Mouse (Mus musculus): Measurements from ENCODE around the gene Klc3.

Klc3 gene

DNA sequence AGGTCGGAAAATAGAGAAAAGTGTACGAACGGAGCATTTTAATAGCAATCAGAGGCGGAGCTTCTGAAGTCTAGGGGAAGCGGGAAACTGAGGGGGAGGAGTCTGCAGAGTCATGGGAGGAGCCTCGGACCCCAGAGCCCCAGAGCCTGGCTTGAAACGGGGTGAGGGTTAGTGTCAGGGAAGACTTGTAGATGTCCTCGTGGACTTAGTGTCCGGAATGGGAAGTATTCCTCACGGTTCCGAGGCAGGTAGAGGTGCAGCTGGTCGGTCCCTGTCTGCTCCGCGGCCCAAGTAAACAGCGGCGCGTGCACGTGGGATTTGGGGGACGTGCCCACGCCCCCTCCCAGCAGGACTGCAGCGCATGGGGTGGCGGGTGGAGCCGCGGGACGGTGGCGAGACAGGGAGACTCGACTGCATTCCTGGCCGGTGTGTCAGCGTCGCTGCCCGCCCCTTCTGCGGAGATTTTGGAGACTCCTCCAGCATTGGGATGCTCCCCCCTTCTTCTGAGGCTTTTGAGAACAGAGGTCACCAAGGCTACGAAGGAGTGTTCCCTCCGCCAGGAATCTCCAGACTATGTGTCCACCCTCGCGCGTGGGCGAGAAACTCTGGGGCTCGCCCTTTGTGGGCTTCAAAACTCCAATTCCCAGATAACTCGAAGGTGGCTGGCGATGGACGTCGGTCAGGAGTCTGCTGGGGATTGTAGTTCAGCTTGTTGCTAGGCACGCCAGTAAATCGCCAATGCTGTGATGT, 43.8 kb downstream of the Klc3 start:
- DNase-seq (ENCODE audit: low read depth, low spot score), result peak; percentile 96

GRCm38 (mm10) chr7:19359299-19359891, 44.5 kb downstream of the Klc3 start, which contains the start of the genes Cd3eap and Ppp1r13l:
TSS of gene Cd3eap (minus strand) at chr7:19359483.
TSS of gene Ppp1r13l (plus strand) at chr7:19359749.
- peak; percentile 97 for DNase-seq (ENCODE audit: low read depth, low spot score)

GRCm38 (mm10) chr7:19358634-19359033, 45.3 kb downstream of the Klc3 start:
- DNase-seq (ENCODE audit: low read depth, low spot score), result peak; percentile 41

GRCm38 (mm10) chr7:19357381-19358375, 46.2 kb downstream of the Klc3 start:
- DNase-seq (ENCODE audit: low read depth, low spot score), result no peak

DNA sequence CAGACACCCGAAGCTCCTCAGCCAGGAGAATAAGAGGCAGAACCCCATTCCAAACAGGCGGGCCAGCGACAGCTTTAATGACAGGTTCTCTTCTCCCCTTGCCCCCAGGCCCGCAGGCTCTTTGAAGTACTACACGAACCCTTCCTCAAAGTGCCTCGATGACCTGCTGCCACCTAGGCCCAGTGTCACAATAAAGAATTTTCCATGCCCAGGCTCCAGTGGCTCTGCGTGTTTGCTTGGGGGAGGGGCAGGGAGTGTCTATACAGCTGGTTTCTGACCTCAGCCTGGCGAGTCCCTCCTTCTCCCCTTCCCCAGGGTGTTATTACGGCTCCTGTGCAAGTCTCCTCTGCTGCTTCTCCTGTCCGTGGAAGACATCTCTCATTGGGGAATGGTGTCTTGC, 47.6 kb downstream of the Klc3 start:
- no peak for DNase-seq (ENCODE audit: low read depth, low spot score)

DNA sequence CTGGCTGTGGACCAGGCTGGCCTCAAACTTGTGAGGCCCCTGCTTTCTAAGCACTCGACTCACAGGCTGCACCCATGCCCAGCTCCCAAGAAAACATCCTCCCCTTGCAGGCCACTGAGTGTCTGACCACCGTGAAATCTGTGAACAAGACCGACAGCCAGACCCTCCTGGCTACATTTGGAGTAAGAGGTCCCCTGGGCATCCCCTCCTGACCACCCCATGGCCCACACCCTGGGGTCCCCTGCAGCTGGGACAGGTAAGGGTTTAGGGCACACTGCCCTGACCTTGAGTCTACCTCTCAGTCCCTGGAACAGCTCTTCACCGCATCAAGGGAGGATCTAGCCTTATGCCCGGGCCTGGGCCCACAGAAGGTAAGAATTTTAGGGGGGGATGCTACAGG, 48.9 kb downstream of the Klc3 start:
- DNase-seq (ENCODE audit: low read depth, low spot score), result no peak

- DNase-seq (ENCODE audit: low read depth, low spot score), result no peak
Measured at GRCm38 (mm10) chr7:19350221-19350620, 53.7 kb downstream of the Klc3 start.

DNA sequence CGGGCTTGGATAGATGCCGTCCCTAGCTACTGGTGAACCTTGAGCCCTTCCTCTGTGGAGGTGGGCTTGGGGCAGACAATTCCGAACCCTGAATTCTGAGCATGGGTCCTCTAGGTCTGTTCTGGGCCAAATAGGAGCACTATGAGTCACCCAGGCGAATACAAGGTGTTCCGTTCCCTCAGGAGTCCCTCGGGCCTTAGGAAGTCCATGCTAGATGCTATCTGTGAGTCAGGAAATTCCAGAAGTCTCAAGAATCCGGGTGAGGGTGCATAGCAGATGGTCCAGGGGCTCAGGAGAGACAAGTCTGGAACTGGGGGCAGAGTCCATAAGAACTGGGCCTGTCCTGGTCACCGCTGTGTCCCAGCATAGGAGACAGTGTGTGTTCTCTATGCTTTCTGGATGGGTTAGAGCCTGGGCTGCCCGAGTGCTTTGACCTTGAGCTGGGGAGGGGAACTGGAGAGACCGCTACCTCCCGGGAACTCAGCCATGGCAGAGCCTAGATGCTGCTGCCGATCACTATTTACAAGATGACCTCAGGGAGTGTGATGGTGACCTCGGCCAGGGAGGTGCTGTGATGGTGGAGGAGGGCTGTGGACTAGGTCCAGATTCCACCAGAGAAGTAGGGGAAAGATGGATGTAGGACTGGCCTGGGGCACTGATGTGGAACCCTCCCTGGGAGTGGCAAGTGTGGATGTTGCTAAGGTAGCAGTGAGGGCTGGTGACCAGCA, 54.6 kb downstream of the Klc3 start:
- no peak for DNase-seq (ENCODE audit: low read depth, low spot score)

- peak; percentile 100 for DNase-seq (ENCODE audit: low read depth, low spot score)
Measured at GRCm38 (mm10) chr7:19344938-19345471, 58.9 kb downstream of the Klc3 start.

Data from A20 (cell line).